Mouse (Mus musculus) kidney, adult 9 months (tissue): Measurements from ENCODE around the gene Fcrla.

ENCODE experiments used
- DNase-seq: peaks from one replicate; pipeline ENCODE4 v3.0.0; 2022

Fcrla gene

GRCm38 (mm10) chr1:170884978-170885561, 42.3 kb downstream of the Fcrla start, which contains the start of the genes Gm26620 and Dusp12:
Gene Gm26620 (plus strand): TSS chr1:170885065.
Gene Dusp12 (minus strand): TSS chr1:170885540.
- peak; percentile 91 for DNase-seq

- DNase-seq, result no peak
Measured at GRCm38 (mm10) chr1:170884390-170884789, 43.0 kb downstream of the Fcrla start.

- peak; percentile 67 for DNase-seq
Measured at GRCm38 (mm10) chr1:170882915-170883485, 44.4 kb downstream of the Fcrla start.

- DNase-seq, result no peak
Measured at GRCm38 (mm10) chr1:170876906-170877305, 50.5 kb downstream of the Fcrla start.

- no peak for DNase-seq
Measured at GRCm38 (mm10) chr1:170875676-170876075, 51.7 kb downstream of the Fcrla start.

GRCm38 (mm10) chr1:170871961-170872360, 55.4 kb downstream of the Fcrla start:
- DNase-seq, result no peak

GRCm38 (mm10) chr1:170871402-170871801, 56.0 kb downstream of the Fcrla start:
- no peak for DNase-seq

- DNase-seq, result no peak
Measured at GRCm38 (mm10) chr1:170868905-170869283, 58.5 kb downstream of the Fcrla start.

- peak; percentile 90 for DNase-seq
Measured at GRCm38 (mm10) chr1:170868107-170868904, 59.1 kb downstream of the Fcrla start.

GRCm38 (mm10) chr1:170867691-170868105, 59.7 kb downstream of the Fcrla start, which contains the start of gene Atf6:
Gene Atf6 (minus strand): TSS chr1:170867771.
- peak; percentile 98 for DNase-seq
